Comparison of ENCODE assay signal across 8 mouse cellular contexts in genomic region chr10:117147463-117148360, GRCm38 (mm10). TPM values are rescaled to one million over a fixed set of nuclear protein-coding genes. Genes with fewer than 3 reads are reported as not detected.
DNase-seq lines count a peak whose midpoint lies in the region; ATAC-seq and TF ChIP-seq lines count a peak whose summit lies in the region.

No protein-coding gene starts in this region.

- peak overlapping the region; percentile 65 for H3K4me2 ChIP-seq in heart, embryonic 16.5 days (ENCODE audit: low read depth, low read length)
- peak overlapping the region; percentile 78 for H3K4me2 ChIP-seq in limb, embryonic 13.5 days (replicated peaks)
- peak overlapping the region; percentile 81 for H3K4me2 ChIP-seq in midbrain, embryonic 16.5 days (ENCODE audit: low read length)

- no peaks in the 10 kb centered on the region for H3K9me3 ChIP-seq in heart, embryonic 16.5 days (replicated peaks; ENCODE audit: control insufficient read depth, low read length)
- H3K9me3 ChIP-seq in limb, embryonic 13.5 days = no peaks in the 10 kb centered on the region
- no peaks in the 10 kb centered on the region for H3K9me3 ChIP-seq in midbrain, embryonic 16.5 days (replicated peaks; ENCODE audit: control insufficient read depth, low read length, poor library complexity, severe bottlenecking)

- WGBS in heart, embryonic 16.5 days = under 1% methylated on average over 66 of the region's 72 CpGs
- under 1% methylated on average over 61 of the region's 72 CpGs for WGBS in limb, embryonic 13.5 days
- WGBS in midbrain, embryonic 16.5 days = under 1% methylated on average over 65 of the region's 72 CpGs

- TF ChIP-seq CTCF in gastrocnemius, adult 2 months (IDR thresholded peaks at IDR 0.05) = no peak
- TF ChIP-seq CTCF in cortical plate, adult 2 months (IDR thresholded peaks at IDR 0.05; ENCODE audit: extremely low read depth, insufficient read depth, low read length) = no peak

- ATAC-seq in heart, embryonic 16.5 days (replicated peaks; ENCODE audit: extremely low read depth, insufficient read depth, low FRiP score) = peak; percentile 28
- peak; percentile 48 for ATAC-seq in limb, embryonic 13.5 days (ENCODE audit: low FRiP score, low read depth)
- ATAC-seq in midbrain, embryonic 16.5 days = peak; percentile 54

- peak; percentile 50 for DNase-seq in gastrocnemius, adult 2 months
- DNase-seq in gastrocnemius, postnatal 10 days = no peak
- DNase-seq in CD4-positive, CD25-positive, alpha-beta regulatory T cell, adult 2 months (ENCODE audit: low read depth, low spot score) = peak; percentile 26
- DNase-seq in layer of hippocampus, postnatal 25 days (ENCODE audit: extremely low spot score in 1 of 2, low spot score in 1 of 2) = no peak

- intact Hi-C loops in gastrocnemius, adult 2 months (cut with DNase I) = loop anchor here (2.0 kb wide), 1 partner anchor 85 kb away; the partner anchor contains the start of gene Cct2

- H3K27ac ChIP-seq in gastrocnemius, adult 2 months = peak overlapping the region; percentile 94
- peak overlapping the region; percentile 36; the same call in 1 of the 2 replicates for H3K27ac ChIP-seq in cortical plate, adult 2 months (ENCODE audit: insufficient read depth, low read length)
- peak overlapping the region; percentile 90 for H3K27ac ChIP-seq in heart, embryonic 16.5 days (ENCODE audit: low read length)
- H3K27ac ChIP-seq in limb, embryonic 13.5 days = peak overlapping the region; percentile 91
- H3K27ac ChIP-seq in midbrain, embryonic 16.5 days (ENCODE audit: low read length) = peak overlapping the region; percentile 67

- H3K4me1 ChIP-seq in cortical plate, adult 2 months (ENCODE audit: control insufficient read depth, insufficient read depth, low read length) = peaks cover 5% of the 10 kb centered on the region; the same call in 1 of the 2 replicates
- peaks cover 54% of the 10 kb centered on the region for H3K4me1 ChIP-seq in heart, embryonic 16.5 days (ENCODE audit: control insufficient read depth, insufficient read depth, low read length)
- peaks cover 58% of the 10 kb centered on the region for H3K4me1 ChIP-seq in limb, embryonic 13.5 days
- H3K4me1 ChIP-seq in midbrain, embryonic 16.5 days (ENCODE audit: control insufficient read depth, insufficient read depth, low read length) = peaks cover 25% of the 10 kb centered on the region

- peak overlapping the region; percentile 91 for H3K9ac ChIP-seq in heart, embryonic 16.5 days (ENCODE audit: low read length)
- peak overlapping the region; percentile 96 for H3K9ac ChIP-seq in limb, embryonic 13.5 days
- H3K9ac ChIP-seq in midbrain, embryonic 16.5 days (ENCODE audit: low read depth, low read length) = peak overlapping the region; percentile 86

- H3K4me3 ChIP-seq in gastrocnemius, adult 2 months = peak overlapping the region; percentile 97
- peak overlapping the region; percentile 99 for H3K4me3 ChIP-seq in cortical plate, adult 2 months (ENCODE audit: insufficient read depth, low read length)
- H3K4me3 ChIP-seq in heart, embryonic 16.5 days (ENCODE audit: low read length) = peak overlapping the region; percentile 70
- peak overlapping the region; percentile 98 for H3K4me3 ChIP-seq in limb, embryonic 13.5 days
- peak overlapping the region; percentile 71 for H3K4me3 ChIP-seq in midbrain, embryonic 16.5 days (ENCODE audit: low read depth, low read length)

- no peaks in the 10 kb centered on the region for H3K36me3 ChIP-seq in heart, embryonic 16.5 days (ENCODE audit: control insufficient read depth, insufficient read depth)
- no peaks in the 10 kb centered on the region for H3K36me3 ChIP-seq in limb, embryonic 13.5 days
- H3K36me3 ChIP-seq in midbrain, embryonic 16.5 days (ENCODE audit: control insufficient read depth, insufficient read depth, low read length) = no peaks in the 10 kb centered on the region

- TF ChIP-seq POLR2A in cortical plate, adult 2 months (IDR thresholded peaks at IDR 0.05; ENCODE audit: extremely low read depth, insufficient read depth, low read length) = no peak

- no peaks in the 10 kb centered on the region for H3K27me3 ChIP-seq in heart, embryonic 16.5 days (ENCODE audit: control insufficient read depth, insufficient read depth, low read length)
- H3K27me3 ChIP-seq in limb, embryonic 13.5 days = no peaks in the 10 kb centered on the region
- no peaks in the 10 kb centered on the region for H3K27me3 ChIP-seq in midbrain, embryonic 16.5 days (ENCODE audit: control insufficient read depth, insufficient read depth, low read depth, low read length)

RNA-seq across cellular contexts. Expression of gene Frs2, which starts 0.6 kb away (rescaled TPM):
- 10 to 100 TPM in 1 of 2 experiments, 1 to 10 TPM in 1; 8.1 to 11.5 TPM for total RNA-seq in gastrocnemius, adult 2 months (2021)
- 10 to 100 TPM; 11.3 to 15.0 TPM for total RNA-seq in gastrocnemius, postnatal 10 days (2021)
- polyA plus RNA-seq in cortical plate, adult 2 months (2012; rRNA removed) = 34.9 and 35.9 TPM in 2 replicates
- 16.1 and 17.5 TPM in 2 replicates for polyA plus RNA-seq in heart, embryonic 16.5 days (2015; fragmentation: Nextera tagmentation; extraction: Ambion mirVana)
- polyA plus RNA-seq in limb, embryonic 13.5 days (2015; fragmentation: Nextera tagmentation; extraction: Ambion mirVana) = 21.8 and 22.6 TPM in 2 replicates
- 19.7 and 20.2 TPM in 2 replicates for polyA plus RNA-seq in midbrain, embryonic 16.5 days (2015; fragmentation: Nextera tagmentation; extraction: Ambion mirVana)
- 10 to 100 TPM; 32.1 to 34.1 TPM for total RNA-seq in layer of hippocampus, postnatal 25 days (2021)

Comparison
In these comparisons a context has a peak if more than half of its experiments do, and no peak if none do; other contexts are left out.
1. DNase-seq: peak in gastrocnemius, adult 2 months (single experiment) and CD4-positive, CD25-positive, alpha-beta regulatory T cell, adult 2 months (single experiment); none in gastrocnemius, postnatal 10 days (single experiment) and layer of hippocampus, postnatal 25 days (0 of 2).
2. H3K27ac ChIP-seq: peak in every context shown above with its lines; median percentile 94 in gastrocnemius, adult 2 months; 91 in limb, embryonic 13.5 days; 90 in heart, embryonic 16.5 days; 67 in midbrain, embryonic 16.5 days; 36 in cortical plate, adult 2 months.
3. Peak in every context shown above with its lines, with median percentiles within 50 percentile points of each other: H3K4me3 ChIP-seq, ATAC-seq, H3K4me2 ChIP-seq and H3K9ac ChIP-seq.